Mouse (Mus musculus) olfactory bulb, adult 2 months (tissue): ENCODE data around the gene Prickle1.

ENCODE experiments used
- CTCF ChIP-seq: fragments of 200-500 bp; IDR thresholded peaks from 2 replicates; pipeline ENCODE4 v1.5.1; 2012; ENCODE audit warnings: low read depth, mild to moderate bottlenecking, low read length, moderate library complexity; ENCODE audit not compliant: insufficient read depth
- POLR2A ChIP-seq: fragments of 200-500 bp; IDR thresholded peaks from 2 replicates; pipeline ENCODE4 v1.6.1; 2012; ENCODE audit warnings: mild to moderate bottlenecking, low read depth, low read length, moderate library complexity; ENCODE audit not compliant: insufficient read depth

DNA sequence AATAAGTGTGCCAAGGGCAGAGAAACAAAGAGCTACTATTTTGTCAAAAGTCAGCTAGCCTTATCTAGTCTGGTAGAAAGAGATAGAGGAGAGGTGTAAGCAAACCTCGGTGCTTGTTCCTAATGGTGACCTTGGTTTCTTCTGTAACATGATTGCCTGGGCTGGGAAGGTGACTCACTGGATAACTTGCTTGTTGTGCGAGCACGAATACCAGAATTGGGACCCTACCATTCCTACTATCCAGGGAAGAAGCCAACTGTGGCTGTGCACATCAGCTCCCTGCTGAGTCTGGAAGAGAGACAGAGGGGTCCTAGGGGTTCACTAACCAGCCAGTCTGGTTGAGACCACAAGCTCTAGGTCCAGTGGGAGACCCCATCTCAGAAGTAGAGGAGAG is 73.9 kb downstream of the Prickle1 start:
- TF ChIP-seq CTCF (no peak), POLR2A (no peak)
